Mouse (Mus musculus) cerebellum, adult 2 months (tissue): ENCODE results near the gene Ndufaf2.
A peak's percentile ranks its signal among the peaks of the same experiment; 100 is the strongest.

Experiments used
- CTCF ChIP-seq: fragments of 200-500 bp; IDR thresholded peaks from 2 replicates; pipeline ENCODE4 v1.5.1; 2011; ENCODE audit warnings: low read depth, mild to moderate bottlenecking, control low read depth, low read length, moderate library complexity, borderline replicate concordance; ENCODE audit not compliant: insufficient read depth
- POLR2A ChIP-seq: fragments of 200-500 bp; IDR thresholded peaks from 2 replicates; pipeline ENCODE4 v1.6.1; 2011; ENCODE audit warnings: low read length, control low read depth, borderline replicate concordance; ENCODE audit not compliant: insufficient read depth

DNA sequence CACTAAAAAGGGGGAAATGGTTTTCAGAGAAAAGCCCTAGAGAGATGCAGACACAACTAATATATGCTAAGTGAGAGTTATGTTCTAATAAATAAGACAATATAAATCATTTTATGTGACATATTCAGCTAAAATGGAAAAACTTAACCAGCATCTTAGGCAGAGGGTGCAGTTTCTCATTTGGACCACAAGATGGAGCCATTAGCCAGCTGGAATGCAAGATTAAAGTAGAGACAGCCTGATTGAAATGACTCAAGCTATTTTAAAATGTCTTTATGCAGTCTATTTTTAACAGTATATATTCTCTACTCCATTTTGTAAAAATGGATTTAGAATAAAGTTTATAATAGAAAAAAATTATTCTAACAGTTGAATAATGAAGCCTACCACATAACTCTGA lies 6.6 kb downstream of the Ndufaf2 start:
- TF ChIP-seq POLR2A (no peak), CTCF (peak; percentile 48; the same call in 1 of the 2 replicates)
